Mouse (Mus musculus): ENCODE measurements around the gene Rp2. TPM values are rescaled to one million over a fixed set of nuclear protein-coding genes. Genes with fewer than 3 reads are reported as not detected.

Rp2 gene
- polyA plus RNA-seq, 1 experiment from 2014 or later: 10.2 TPM

GRCm38 (mm10) chrX:20392942-20393341 lies 28.7 kb downstream of the Rp2 start:
- Histone ChIP-seq H3K27ac (replicated peaks) (no peak overlapping the region), H3K4me3 (ENCODE audit: low read depth, low read length) (no peak overlapping the region), H3K9ac (ENCODE audit: low read length) (no peak overlapping the region), H3K27me3 (ENCODE audit: control insufficient read depth, insufficient read depth, low read length) (no peaks in the 10 kb centered on the region), H3K9me3 (ENCODE audit: control insufficient read depth, low read length) (no peaks in the 10 kb centered on the region), H3K4me2 (replicated peaks; ENCODE audit: low read depth) (no peak overlapping the region), H3K36me3 (ENCODE audit: control insufficient read depth, insufficient read depth, low read length) (no peaks in the 10 kb centered on the region), H3K4me1 (replicated peaks; ENCODE audit: control insufficient read depth, insufficient read depth) (no peaks in the 10 kb centered on the region)
- no peak for DNase-seq (ENCODE audit: low spot score)
- TF ChIP-seq EP300 (optimal IDR thresholded peaks at IDR 0.05): no peak
- no peak for ATAC-seq (ENCODE audit: low FRiP score, low TSS enrichment)
- 58% methylated on average over 3 of the region's 3 CpGs for WGBS

- ATAC-seq (ENCODE audit: low FRiP score, low TSS enrichment): no peak
- WGBS: 77% methylated on average over 4 of the region's 4 CpGs
- TF ChIP-seq CTCF (IDR thresholded peaks at IDR 0.05; ENCODE audit: low read depth): peak; percentile 68
- TF ChIP-seq EP300 (optimal IDR thresholded peaks at IDR 0.05): no peak
- Histone ChIP-seq H3K4me3 (ENCODE audit: low read depth, low read length) (no peak overlapping the region), H3K9ac (ENCODE audit: low read length) (no peak overlapping the region), H3K9me3 (ENCODE audit: control insufficient read depth, low read length) (no peaks in the 10 kb centered on the region), H3K4me2 (replicated peaks; ENCODE audit: low read depth) (no peak overlapping the region), H3K4me1 (replicated peaks; ENCODE audit: control insufficient read depth, insufficient read depth) (no peaks in the 10 kb centered on the region), H3K36me3 (ENCODE audit: control insufficient read depth, insufficient read depth, low read length) (no peaks in the 10 kb centered on the region), H3K27ac (replicated peaks) (no peak overlapping the region), H3K27me3 (ENCODE audit: control insufficient read depth, insufficient read depth, low read length) (no peaks in the 10 kb centered on the region)
- DNase-seq (ENCODE audit: low spot score): no peak
Measured at GRCm38 (mm10) chrX:20404068-20404467, 39.8 kb downstream of the Rp2 start.

- ATAC-seq (ENCODE audit: low FRiP score, low TSS enrichment) (0 out of 2 replicates have a peak, but pooled peaks have one; percentile 42), DNase-seq (ENCODE audit: low spot score) (no peak)
- H3K27me3 ChIP-seq (ENCODE audit: control insufficient read depth, insufficient read depth, low read length): no peaks in the 10 kb centered on the region
- H3K4me3 ChIP-seq (ENCODE audit: low read depth, low read length): no peak overlapping the region
- no peaks in the 10 kb centered on the region for H3K4me1 ChIP-seq (replicated peaks; ENCODE audit: control insufficient read depth, insufficient read depth)
- H3K27ac ChIP-seq (replicated peaks): no peak overlapping the region
- no peaks in the 10 kb centered on the region for H3K36me3 ChIP-seq (ENCODE audit: control insufficient read depth, insufficient read depth, low read length)
- no peak overlapping the region for H3K9ac ChIP-seq (ENCODE audit: low read length)
- no peaks in the 10 kb centered on the region for H3K9me3 ChIP-seq (ENCODE audit: control insufficient read depth, low read length)
- WGBS: 81% methylated on average over 2 of the region's 2 CpGs
- TF ChIP-seq CTCF (IDR thresholded peaks at IDR 0.05; ENCODE audit: low read depth) (no peak), EP300 (optimal IDR thresholded peaks at IDR 0.05) (no peak)
- no peak overlapping the region for H3K4me2 ChIP-seq (replicated peaks; ENCODE audit: low read depth)
Measured at GRCm38 (mm10) chrX:20406909-20407308, 42.6 kb downstream of the Rp2 start.

- Histone ChIP-seq H3K27ac (replicated peaks) (peak overlapping the region; percentile 35; the same call in 1 of the 2 replicates), H3K4me3 (ENCODE audit: low read depth, low read length) (no peak overlapping the region), H3K27me3 (ENCODE audit: control insufficient read depth, insufficient read depth, low read length) (no peaks in the 10 kb centered on the region), H3K4me2 (replicated peaks; ENCODE audit: low read depth) (no peak overlapping the region), H3K4me1 (replicated peaks; ENCODE audit: control insufficient read depth, insufficient read depth) (no peaks in the 10 kb centered on the region), H3K9ac (ENCODE audit: low read length) (no peak overlapping the region), H3K36me3 (ENCODE audit: control insufficient read depth, insufficient read depth, low read length) (no peaks in the 10 kb centered on the region), H3K9me3 (ENCODE audit: control insufficient read depth, low read length) (no peaks in the 10 kb centered on the region)
- peak; percentile 26 for DNase-seq (ENCODE audit: low spot score)
- TF ChIP-seq EP300 (optimal IDR thresholded peaks at IDR 0.05): no peak
- no peak for TF ChIP-seq CTCF (IDR thresholded peaks at IDR 0.05; ENCODE audit: low read depth)
- peak; percentile 87; the same call in 1 of the 2 replicates for ATAC-seq (ENCODE audit: low FRiP score, low TSS enrichment)
- 52% methylated on average over 2 of the region's 2 CpGs for WGBS
Measured at GRCm38 (mm10) chrX:20407676-20408075, 43.4 kb downstream of the Rp2 start.

- Histone ChIP-seq H3K4me2 (replicated peaks; ENCODE audit: low read depth) (no peak overlapping the region), H3K36me3 (ENCODE audit: control insufficient read depth, insufficient read depth, low read length) (no peaks in the 10 kb centered on the region), H3K27ac (replicated peaks) (no peak overlapping the region), H3K4me3 (ENCODE audit: low read depth, low read length) (no peak overlapping the region), H3K4me1 (replicated peaks; ENCODE audit: control insufficient read depth, insufficient read depth) (no peaks in the 10 kb centered on the region), H3K9me3 (ENCODE audit: control insufficient read depth, low read length) (no peaks in the 10 kb centered on the region), H3K9ac (ENCODE audit: low read length) (no peak overlapping the region), H3K27me3 (ENCODE audit: control insufficient read depth, insufficient read depth, low read length) (no peaks in the 10 kb centered on the region)
- no peak for DNase-seq (ENCODE audit: low spot score)
- TF ChIP-seq CTCF (IDR thresholded peaks at IDR 0.05; ENCODE audit: low read depth): no peak
- TF ChIP-seq EP300 (optimal IDR thresholded peaks at IDR 0.05): no peak
- 89% methylated on average over 4 of the region's 4 CpGs for WGBS
- no peak for ATAC-seq (ENCODE audit: low FRiP score, low TSS enrichment)
Measured at GRCm38 (mm10) chrX:20411382-20411781, 47.1 kb downstream of the Rp2 start.

GRCm38 (mm10) chrX:20412221-20412620 lies 47.9 kb downstream of the Rp2 start:
- Histone ChIP-seq H3K4me3 (ENCODE audit: low read depth, low read length) (no peak overlapping the region), H3K4me2 (replicated peaks; ENCODE audit: low read depth) (no peak overlapping the region)

More at GRCm38 (mm10) chrX:20412221-20412620, 47.9 kb downstream of the Rp2 start:
- no peak overlapping the region for H3K27ac ChIP-seq (replicated peaks)
- no peak overlapping the region for H3K9ac ChIP-seq (ENCODE audit: low read length)
- no peak for TF ChIP-seq CTCF (IDR thresholded peaks at IDR 0.05; ENCODE audit: low read depth)
- no peak for TF ChIP-seq EP300 (optimal IDR thresholded peaks at IDR 0.05)
- 72% methylated on average over 3 of the region's 3 CpGs for WGBS
- no peaks in the 10 kb centered on the region for H3K27me3 ChIP-seq (ENCODE audit: control insufficient read depth, insufficient read depth, low read length)
- DNase-seq (ENCODE audit: low spot score): no peak
- ATAC-seq (ENCODE audit: low FRiP score, low TSS enrichment): peak; percentile 48
- H3K36me3 ChIP-seq (ENCODE audit: control insufficient read depth, insufficient read depth, low read length): no peaks in the 10 kb centered on the region
- no peaks in the 10 kb centered on the region for H3K9me3 ChIP-seq (ENCODE audit: control insufficient read depth, low read length)
- no peaks in the 10 kb centered on the region for H3K4me1 ChIP-seq (replicated peaks; ENCODE audit: control insufficient read depth, insufficient read depth)

Measured in stomach, postnatal 0 days (tissue).